Mouse (Mus musculus): ENCODE results near the gene Med7. TPM values are rescaled to one million over a fixed set of nuclear protein-coding genes. Genes with fewer than 3 reads are reported as not detected.

Med7 gene
- polyA plus RNA-seq (2012; ENCODE audit: insufficient read depth, insufficient read length, missing spikeins), result 18.0 and 27.4 TPM in 2 replicates

- Histone ChIP-seq H3K4me1 (ENCODE audit: control insufficient read depth, insufficient read depth, insufficient read length, low read length) (no peaks in the 10 kb centered on the region; the same call in 1 of the 2 replicates), H3K27ac (replicated peaks; ENCODE audit: low read depth, low read length) (peak within 1 kb of the TSS; percentile 92), H3K4me3 (ENCODE audit: insufficient read depth, low read depth, low read length) (peak within 1 kb of the TSS; percentile 98)
Observed at GRCm38 (mm10) chr11:46436760-46437458, at the start of gene Med7. TSS of gene Med7 (plus strand) at chr11:46436925.

GRCm38 (mm10) chr11:46387061-46387460, 49.7 kb upstream of the Med7 start:
- Histone ChIP-seq H3K4me1 (ENCODE audit: control insufficient read depth, insufficient read depth, insufficient read length, low read length) (no peaks in the 10 kb centered on the region), H3K27ac (replicated peaks; ENCODE audit: low read depth, low read length) (no peak overlapping the region), H3K4me3 (ENCODE audit: insufficient read depth, low read depth, low read length) (no peak overlapping the region)

GRCm38 (mm10) chr11:46388438-46388837, 48.3 kb upstream of the Med7 start:
- Histone ChIP-seq H3K4me3 (ENCODE audit: insufficient read depth, low read depth, low read length) (no peak overlapping the region), H3K4me1 (ENCODE audit: control insufficient read depth, insufficient read depth, insufficient read length, low read length) (no peaks in the 10 kb centered on the region), H3K27ac (replicated peaks; ENCODE audit: low read depth, low read length) (no peak overlapping the region)

- H3K4me1 ChIP-seq (ENCODE audit: control insufficient read depth, insufficient read depth, insufficient read length, low read length), result no peaks in the 10 kb centered on the region
- H3K4me3 ChIP-seq (ENCODE audit: insufficient read depth, low read depth, low read length), result no peak within 1 kb of the TSS
- H3K27ac ChIP-seq (replicated peaks; ENCODE audit: low read depth, low read length), result no peak within 1 kb of the TSS
Observed at GRCm38 (mm10) chr11:46389336-46390117, 47.2 kb upstream of the Med7 start, which contains the start of gene Itk. TSS of gene Itk (minus strand) at chr11:46389515.

GRCm38 (mm10) chr11:46390621-46391020, 46.1 kb upstream of the Med7 start:
- no peak overlapping the region for H3K27ac ChIP-seq (replicated peaks; ENCODE audit: low read depth, low read length)
- no peak overlapping the region for H3K4me3 ChIP-seq (ENCODE audit: insufficient read depth, low read depth, low read length)
- no peaks in the 10 kb centered on the region for H3K4me1 ChIP-seq (ENCODE audit: control insufficient read depth, insufficient read depth, insufficient read length, low read length)

- no peak overlapping the region for H3K4me3 ChIP-seq (ENCODE audit: insufficient read depth, low read depth, low read length)
- H3K4me1 ChIP-seq (ENCODE audit: control insufficient read depth, insufficient read depth, insufficient read length, low read length), result no peaks in the 10 kb centered on the region
- no peak overlapping the region for H3K27ac ChIP-seq (replicated peaks; ENCODE audit: low read depth, low read length)
Observed at GRCm38 (mm10) chr11:46392890-46393289, 43.8 kb upstream of the Med7 start.

GRCm38 (mm10) chr11:46393413-46393812, 43.3 kb upstream of the Med7 start:
- Histone ChIP-seq H3K27ac (replicated peaks; ENCODE audit: low read depth, low read length) (no peak overlapping the region), H3K4me1 (ENCODE audit: control insufficient read depth, insufficient read depth, insufficient read length, low read length) (no peaks in the 10 kb centered on the region), H3K4me3 (ENCODE audit: insufficient read depth, low read depth, low read length) (no peak overlapping the region)

- H3K27ac ChIP-seq (replicated peaks; ENCODE audit: low read depth, low read length), result no peak overlapping the region
- no peak overlapping the region for H3K4me3 ChIP-seq (ENCODE audit: insufficient read depth, low read depth, low read length)
Observed at GRCm38 (mm10) chr11:46395088-46395487, 41.6 kb upstream of the Med7 start.

GRCm38 (mm10) chr11:46395698-46396097, 41.0 kb upstream of the Med7 start:
- no peak overlapping the region for H3K4me3 ChIP-seq (ENCODE audit: insufficient read depth, low read depth, low read length)
- no peaks in the 10 kb centered on the region for H3K4me1 ChIP-seq (ENCODE audit: control insufficient read depth, insufficient read depth, insufficient read length, low read length)
- H3K27ac ChIP-seq (replicated peaks; ENCODE audit: low read depth, low read length), result no peak overlapping the region

More at GRCm38 (mm10) chr11:46395088-46395487, 41.6 kb upstream of the Med7 start:
- no peaks in the 10 kb centered on the region for H3K4me1 ChIP-seq (ENCODE audit: control insufficient read depth, insufficient read depth, insufficient read length, low read length)

GRCm38 (mm10) chr11:46396167-46396859, 40.4 kb upstream of the Med7 start, which contains the start of gene Fam71b:
TSS of gene Fam71b (plus strand) at chr11:46396559.
- no peak within 1 kb of the TSS for H3K4me3 ChIP-seq (ENCODE audit: insufficient read depth, low read depth, low read length)
- H3K4me1 ChIP-seq (ENCODE audit: control insufficient read depth, insufficient read depth, insufficient read length, low read length), result no peaks in the 10 kb centered on the region
- no peak within 1 kb of the TSS for H3K27ac ChIP-seq (replicated peaks; ENCODE audit: low read depth, low read length)

- H3K4me3 ChIP-seq (ENCODE audit: insufficient read depth, low read depth, low read length), result no peak overlapping the region
- no peaks in the 10 kb centered on the region for H3K4me1 ChIP-seq (ENCODE audit: control insufficient read depth, insufficient read depth, insufficient read length, low read length)
- H3K27ac ChIP-seq (replicated peaks; ENCODE audit: low read depth, low read length), result no peak overlapping the region
Observed at GRCm38 (mm10) chr11:46396860-46397179, 39.9 kb upstream of the Med7 start.

- H3K27ac ChIP-seq (replicated peaks; ENCODE audit: low read depth, low read length), result no peak overlapping the region
- no peaks in the 10 kb centered on the region for H3K4me1 ChIP-seq (ENCODE audit: control insufficient read depth, insufficient read depth, insufficient read length, low read length)
- no peak overlapping the region for H3K4me3 ChIP-seq (ENCODE audit: insufficient read depth, low read depth, low read length)
Observed at GRCm38 (mm10) chr11:46397900-46398299, 38.8 kb upstream of the Med7 start.

- Histone ChIP-seq H3K4me1 (ENCODE audit: control insufficient read depth, insufficient read depth, insufficient read length, low read length) (no peaks in the 10 kb centered on the region), H3K27ac (replicated peaks; ENCODE audit: low read depth, low read length) (no peak overlapping the region), H3K4me3 (ENCODE audit: insufficient read depth, low read depth, low read length) (no peak overlapping the region)
Observed at GRCm38 (mm10) chr11:46398473-46398872, 38.3 kb upstream of the Med7 start.

- no peak overlapping the region for H3K4me3 ChIP-seq (ENCODE audit: insufficient read depth, low read depth, low read length)
- H3K27ac ChIP-seq (replicated peaks; ENCODE audit: low read depth, low read length), result no peak overlapping the region
- H3K4me1 ChIP-seq (ENCODE audit: control insufficient read depth, insufficient read depth, insufficient read length, low read length), result no peaks in the 10 kb centered on the region
Observed at GRCm38 (mm10) chr11:46398933-46399383, 37.8 kb upstream of the Med7 start.

- Histone ChIP-seq H3K4me1 (ENCODE audit: control insufficient read depth, insufficient read depth, insufficient read length, low read length) (no peaks in the 10 kb centered on the region), H3K27ac (replicated peaks; ENCODE audit: low read depth, low read length) (no peak overlapping the region), H3K4me3 (ENCODE audit: insufficient read depth, low read depth, low read length) (no peak overlapping the region)
Observed at GRCm38 (mm10) chr11:46401555-46401954, 35.2 kb upstream of the Med7 start.

All from brown adipose tissue, adult 24 weeks (tissue).